Mouse (Mus musculus): Measurements from ENCODE around the gene Selenoh. TPM values are rescaled to one million over a fixed set of nuclear protein-coding genes. Genes with fewer than 3 reads are reported as not detected.

Selenoh gene
- polyA plus RNA-seq, 1 experiment from 2014 or later, result 355 TPM

DNA sequence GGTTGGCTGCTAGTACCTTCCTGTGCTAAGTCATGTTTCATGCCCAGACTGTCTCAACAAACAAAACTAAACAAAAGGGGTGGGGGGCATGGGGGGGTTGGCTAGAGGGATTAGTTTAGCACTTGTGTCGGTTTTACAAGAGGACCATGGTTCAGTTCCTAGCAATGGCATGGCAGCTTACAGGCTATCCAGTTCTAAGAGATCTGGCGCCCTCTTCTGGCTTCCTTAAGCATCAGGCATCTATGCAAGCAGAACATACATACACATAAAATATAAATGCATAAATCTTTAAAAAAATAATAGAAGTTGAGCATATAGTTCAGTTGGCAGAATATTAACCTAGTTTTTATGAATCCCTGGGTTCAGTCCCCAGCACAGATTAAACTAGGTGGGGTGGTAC, 7.7 kb downstream of the Selenoh start:
- no peaks in the 10 kb centered on the region for H3K4me1 ChIP-seq
- peaks cover 8% of the 10 kb centered on the region; the same call in 1 of the 2 replicates for H3K36me3 ChIP-seq
- no peak overlapping the region for H3K4me2 ChIP-seq
- no peak overlapping the region for H3K4me3 ChIP-seq (replicated peaks)
- H3K9ac ChIP-seq, result no peak overlapping the region
- no peaks in the 10 kb centered on the region for H3K9me3 ChIP-seq (replicated peaks)
- ATAC-seq (replicated peaks; ENCODE audit: low FRiP score), result 0 out of 2 replicates have a peak, but pooled peaks have one; percentile 26
- 28% methylated on average over 2 of the region's 2 CpGs for WGBS
- H3K27me3 ChIP-seq, result no peaks in the 10 kb centered on the region
- H3K27ac ChIP-seq, result no peak overlapping the region

DNA sequence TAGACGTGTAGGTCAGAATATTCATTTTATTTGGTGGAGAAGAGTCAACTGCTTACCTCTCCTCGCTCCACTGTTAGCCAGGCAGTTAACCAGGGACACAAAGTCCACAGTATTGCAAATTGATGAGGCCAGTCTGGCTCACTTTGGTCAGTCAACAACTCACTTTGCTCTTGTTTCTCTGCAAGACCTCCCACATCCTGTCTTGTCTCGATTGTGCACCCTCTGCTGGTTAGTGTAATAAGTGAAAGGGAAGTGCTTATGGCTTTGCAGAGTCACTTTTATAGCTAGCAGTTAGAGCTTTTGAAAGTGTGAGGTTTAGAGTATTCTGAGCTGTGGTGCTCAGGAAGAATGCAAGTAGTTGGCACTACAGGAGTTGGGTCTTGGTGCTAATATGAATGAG, 10.3 kb downstream of the Selenoh start:
- WGBS, result 67% methylated on average over 3 of the region's 3 CpGs
- H3K27me3 ChIP-seq, result no peaks in the 10 kb centered on the region
- H3K9ac ChIP-seq, result no peak overlapping the region
- no peaks in the 10 kb centered on the region for H3K36me3 ChIP-seq
- no peak overlapping the region for H3K27ac ChIP-seq
- H3K4me3 ChIP-seq (replicated peaks), result no peak overlapping the region
- H3K9me3 ChIP-seq (replicated peaks), result no peaks in the 10 kb centered on the region
- ATAC-seq (replicated peaks; ENCODE audit: low FRiP score), result no peak; the same call in 1 of the 2 replicates
- no peaks in the 10 kb centered on the region for H3K4me1 ChIP-seq
- H3K4me2 ChIP-seq, result no peak overlapping the region

DNA sequence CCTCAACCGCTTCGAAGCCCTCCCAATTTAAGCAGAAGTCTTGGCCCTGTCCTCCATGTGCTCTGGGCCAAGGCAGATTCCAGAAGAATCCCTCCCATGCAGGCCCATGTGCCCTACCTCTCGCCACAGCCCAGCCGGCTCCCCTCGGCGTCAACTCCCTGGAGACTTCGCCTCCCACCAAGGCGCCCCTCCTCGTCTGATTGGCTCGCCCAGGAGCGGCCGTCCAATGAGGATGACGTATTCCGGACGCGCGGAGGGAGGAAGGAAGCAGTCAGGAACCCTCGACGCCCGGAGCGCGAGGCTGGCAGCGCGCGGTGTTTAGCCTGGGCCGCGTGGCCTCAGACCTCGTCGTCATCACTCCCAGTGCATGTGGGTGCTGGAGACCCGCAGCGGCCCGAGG, 11.8 kb downstream of the Selenoh start, which contains the start of gene Btbd18:
Gene Btbd18 (plus strand): TSS at position 274 of the 400 bp plus-strand sequence.
- Histone ChIP-seq H3K4me1 (no peaks in the 10 kb centered on the region), H3K4me2 (no peak within 1 kb of the TSS), H3K36me3 (no peaks in the 10 kb centered on the region), H3K9me3 (replicated peaks) (no peaks in the 10 kb centered on the region), H3K27me3 (no peaks in the 10 kb centered on the region), H3K27ac (no peak within 1 kb of the TSS), H3K9ac (no peak within 1 kb of the TSS), H3K4me3 (replicated peaks) (no peak within 1 kb of the TSS)
- no peak for ATAC-seq (replicated peaks; ENCODE audit: low FRiP score)
- whole genome bisulfite sequencing, result 90% methylated on average over 32 of the region's 32 CpGs

DNA sequence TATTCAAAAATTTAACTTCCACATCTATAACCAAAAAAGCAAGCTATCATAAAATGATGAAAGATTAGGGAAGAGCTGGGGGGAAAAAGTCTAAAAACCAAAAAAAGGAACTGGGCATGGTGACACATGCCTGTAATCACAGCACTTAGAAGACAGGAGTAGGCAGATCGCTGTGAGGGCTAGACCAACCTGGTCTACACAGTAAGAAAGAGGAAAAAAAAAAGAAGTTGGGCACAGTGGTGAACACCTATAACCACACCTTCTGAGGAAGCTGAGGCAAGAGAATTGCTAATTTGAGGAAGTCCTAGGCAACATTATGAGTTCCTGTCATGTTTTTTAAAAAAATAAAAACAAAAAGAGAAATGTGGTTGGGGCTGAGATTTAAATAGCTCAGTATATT, 14.7 kb downstream of the Selenoh start:
- WGBS, result 76% methylated on average over 1 of the region's 1 CpGs

DNA sequence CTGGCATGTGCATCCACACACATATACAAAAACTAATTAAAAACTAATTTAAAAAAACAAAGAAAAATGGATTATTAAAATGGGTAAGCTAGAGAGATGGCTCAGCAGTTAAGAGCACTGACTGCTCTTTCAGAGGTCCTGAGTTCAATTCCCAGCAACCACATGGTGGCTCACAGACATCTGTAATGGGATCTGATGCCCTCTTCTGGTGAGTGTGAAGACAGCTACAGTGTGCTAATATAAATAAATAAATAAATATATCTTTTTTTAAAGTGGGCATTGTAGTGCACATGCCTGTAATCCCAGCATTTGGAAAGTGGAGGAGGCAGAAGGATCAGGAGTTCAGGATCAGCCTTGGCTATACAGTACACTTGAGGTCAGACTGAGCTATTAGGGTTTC, 17.2 kb downstream of the Selenoh start:
- Histone ChIP-seq H3K27me3 (no peaks in the 10 kb centered on the region), H3K36me3 (no peaks in the 10 kb centered on the region), H3K9ac (no peak overlapping the region), H3K9me3 (replicated peaks) (no peaks in the 10 kb centered on the region), H3K4me1 (peaks cover 6% of the 10 kb centered on the region; the same call in 1 of the 2 replicates), H3K4me3 (replicated peaks) (no peak overlapping the region), H3K27ac (no peak overlapping the region), H3K4me2 (no peak overlapping the region)
- ATAC-seq (replicated peaks; ENCODE audit: low FRiP score), result no peak

More for the DNA sequence above, 14.7 kb downstream of the Selenoh start:
- Histone ChIP-seq H3K4me2 (no peak overlapping the region), H3K9ac (no peak overlapping the region), H3K9me3 (replicated peaks) (no peaks in the 10 kb centered on the region), H3K27ac (no peak overlapping the region), H3K4me1 (peaks cover 6% of the 10 kb centered on the region; the same call in 1 of the 2 replicates), H3K27me3 (no peaks in the 10 kb centered on the region), H3K36me3 (no peaks in the 10 kb centered on the region), H3K4me3 (replicated peaks) (no peak overlapping the region)
- ATAC-seq (replicated peaks; ENCODE audit: low FRiP score), result no peak

DNA sequence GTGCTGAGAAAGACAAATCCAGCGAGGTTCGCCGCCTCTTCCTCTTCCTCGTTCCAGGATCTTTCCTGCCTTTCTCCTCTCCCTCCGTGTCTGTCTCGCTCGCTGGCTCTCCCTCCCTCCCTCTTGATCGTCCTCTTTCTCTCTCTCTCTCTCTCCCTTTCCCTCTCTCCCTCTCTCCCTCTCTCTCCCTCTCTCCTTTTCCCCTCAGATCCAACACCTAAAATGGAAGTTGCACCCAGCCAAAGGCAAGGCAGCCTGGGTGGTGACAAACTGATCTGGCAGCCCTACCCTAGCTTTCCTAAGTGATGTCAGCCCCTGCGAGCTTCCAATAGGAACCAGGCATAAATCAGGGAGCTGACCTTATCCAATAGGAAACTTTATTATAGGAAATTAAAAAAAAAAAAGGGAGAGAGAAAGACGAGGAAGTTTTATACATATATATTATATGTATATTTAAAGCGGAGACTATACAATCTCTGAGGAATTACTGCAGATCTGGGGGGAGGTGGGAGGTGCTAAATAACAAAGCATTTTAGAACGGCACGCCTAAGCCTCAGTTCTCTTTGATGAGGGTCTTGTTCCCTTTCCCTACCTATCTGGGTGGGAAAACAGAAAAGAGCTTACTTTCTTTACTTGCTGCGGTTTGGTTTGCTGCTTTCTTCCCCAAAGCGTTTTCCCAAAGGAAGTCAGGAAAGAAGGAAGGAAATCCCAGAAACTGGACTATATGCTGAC, 19.9 kb downstream of the Selenoh start, which contains the start of gene Ctnnd1:
Gene Ctnnd1 (minus strand): TSS at position 302 of the 732 bp plus-strand sequence.
- Histone ChIP-seq H3K27ac (peak within 1 kb of the TSS; percentile 99), H3K36me3 (0 out of 2 replicates have a peak, but pooled peaks cover 2% of the 10 kb centered on the region), H3K27me3 (no peaks in the 10 kb centered on the region), H3K9ac (peak within 1 kb of the TSS; percentile 90), H3K4me1 (peaks cover 16% of the 10 kb centered on the region), H3K9me3 (replicated peaks) (no peaks in the 10 kb centered on the region), H3K4me3 (replicated peaks) (peak within 1 kb of the TSS; percentile 75), H3K4me2 (peak within 1 kb of the TSS; percentile 65)
- 0% methylated on average over 15 of the region's 15 CpGs for WGBS
- peak; percentile 98 for ATAC-seq (replicated peaks; ENCODE audit: low FRiP score)

DNA sequence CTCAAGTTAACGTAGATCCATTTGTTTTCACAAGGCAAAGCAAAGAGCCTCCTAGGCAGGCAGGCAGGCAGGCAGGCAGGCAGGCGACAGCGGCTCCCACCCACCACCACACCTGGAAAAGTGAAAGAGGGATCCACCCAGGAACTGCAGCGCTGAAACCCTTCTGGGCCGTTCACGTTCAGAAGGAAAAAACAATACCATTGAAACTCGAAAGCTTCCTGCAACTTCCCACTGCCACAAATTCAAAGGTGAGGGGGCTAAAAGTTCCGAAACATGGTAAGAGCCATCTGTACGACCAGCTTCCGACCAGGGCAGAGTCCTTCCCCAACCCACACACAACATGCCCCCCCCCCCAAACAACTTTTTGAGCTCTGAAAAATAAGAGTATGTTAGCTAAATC, 20.9 kb downstream of the Selenoh start:
- peak overlapping the region; percentile 65 for H3K4me2 ChIP-seq
- H3K27me3 ChIP-seq, result no peaks in the 10 kb centered on the region
- 0 out of 2 replicates have a peak, but pooled peaks cover 2% of the 10 kb centered on the region for H3K36me3 ChIP-seq
- ATAC-seq (replicated peaks; ENCODE audit: low FRiP score), result no peak
- H3K4me3 ChIP-seq (replicated peaks), result peak overlapping the region; percentile 75
- H3K9ac ChIP-seq, result peak overlapping the region; percentile 90
- peaks cover 16% of the 10 kb centered on the region for H3K4me1 ChIP-seq
- WGBS, result under 1% methylated on average over 10 of the region's 10 CpGs
- no peaks in the 10 kb centered on the region for H3K9me3 ChIP-seq (replicated peaks)
- H3K27ac ChIP-seq, result peak overlapping the region; percentile 99

DNA sequence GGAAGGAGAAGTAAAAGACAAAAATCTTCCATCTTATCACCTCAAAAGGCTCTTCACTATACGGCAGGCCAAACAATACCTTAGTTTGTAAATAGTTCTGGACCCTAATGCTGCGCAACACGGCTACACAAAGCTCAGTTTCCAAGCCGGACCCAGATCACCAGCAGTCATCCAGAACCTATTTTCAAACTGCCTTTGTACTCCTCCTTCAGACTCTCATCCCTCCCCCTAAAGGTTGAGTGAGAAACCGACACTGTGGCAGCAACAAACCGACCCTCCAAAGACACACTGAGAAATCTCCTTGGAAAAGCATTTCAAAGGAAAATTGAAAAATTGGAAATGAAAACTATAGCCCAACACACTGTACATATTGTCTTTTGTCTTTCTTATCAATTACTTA, 22.2 kb downstream of the Selenoh start:
- peaks cover 22% of the 10 kb centered on the region for H3K4me1 ChIP-seq
- H3K9me3 ChIP-seq (replicated peaks), result no peaks in the 10 kb centered on the region
- no peaks in the 10 kb centered on the region for H3K27me3 ChIP-seq
- peak overlapping the region; percentile 37; the same call in 1 of the 2 replicates for H3K9ac ChIP-seq
- H3K4me2 ChIP-seq, result peak overlapping the region; percentile 65
- 0 out of 2 replicates have a peak, but pooled peaks have one; percentile 24 for ATAC-seq (replicated peaks; ENCODE audit: low FRiP score)
- WGBS, result 22% methylated on average over 6 of the region's 6 CpGs
- H3K36me3 ChIP-seq, result 0 out of 2 replicates have a peak, but pooled peaks cover 2% of the 10 kb centered on the region
- H3K27ac ChIP-seq, result no peak overlapping the region; the same call in 1 of the 2 replicates
- peak overlapping the region; percentile 75 for H3K4me3 ChIP-seq (replicated peaks)

DNA sequence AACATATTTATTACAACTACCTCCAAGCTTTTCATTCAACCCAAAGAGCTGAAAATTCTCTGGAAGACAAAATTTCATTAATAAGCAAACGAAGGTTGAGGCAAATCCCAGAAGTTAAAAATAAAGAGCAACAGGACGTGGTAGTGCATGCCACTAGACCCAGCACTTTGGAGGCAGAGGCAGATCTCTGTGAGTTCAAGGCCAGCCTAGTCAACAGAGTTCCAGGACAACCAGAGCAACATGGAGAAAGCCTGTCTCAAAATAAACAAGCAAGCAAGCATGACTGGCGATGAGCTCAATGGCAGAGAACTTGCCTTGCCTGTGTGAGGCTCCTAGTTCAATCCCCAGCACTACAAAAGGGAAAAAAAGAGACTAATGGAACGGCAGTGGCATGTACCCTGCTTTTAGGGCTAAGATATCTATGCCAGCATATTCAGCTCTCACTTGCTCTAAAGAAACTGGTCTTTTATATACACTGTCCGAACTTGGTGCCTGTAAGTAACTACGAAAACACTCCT, 23.5 kb downstream of the Selenoh start:
- Histone ChIP-seq H3K9ac (no peak overlapping the region), H3K4me3 (replicated peaks) (0 out of 2 replicates have a peak overlapping the region, but pooled peaks have one; percentile 75), H3K4me1 (peaks cover 22% of the 10 kb centered on the region), H3K36me3 (0 out of 2 replicates have a peak, but pooled peaks cover 3% of the 10 kb centered on the region), H3K27ac (no peak overlapping the region), H3K9me3 (replicated peaks) (no peaks in the 10 kb centered on the region), H3K27me3 (no peaks in the 10 kb centered on the region), H3K4me2 (peak overlapping the region; percentile 3; the same call in 1 of the 2 replicates)
- ATAC-seq (replicated peaks; ENCODE audit: low FRiP score), result no peak
- 92% methylated on average over 6 of the region's 6 CpGs for WGBS

DNA sequence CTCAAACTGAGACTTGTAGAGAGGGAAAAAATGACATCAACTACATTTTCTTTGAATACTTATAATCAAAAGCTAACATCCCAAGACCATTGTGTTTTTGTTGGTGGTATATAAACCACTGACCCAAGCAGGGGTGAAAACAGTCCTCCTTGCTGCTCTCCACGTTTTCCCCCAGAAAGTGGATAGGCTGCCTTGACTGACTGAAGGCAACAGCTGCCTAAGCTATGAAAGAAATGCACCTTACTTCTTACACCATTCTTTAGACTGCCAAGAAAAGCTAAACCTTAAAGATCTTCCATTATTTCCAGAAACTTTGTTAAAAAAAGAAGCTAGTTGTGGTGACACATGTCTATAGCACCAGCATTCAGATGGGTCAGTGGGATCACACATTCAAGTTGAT, 24.4 kb downstream of the Selenoh start:
- ATAC-seq (replicated peaks; ENCODE audit: low FRiP score), result no peak
- H3K27ac ChIP-seq, result no peak overlapping the region
- no peak overlapping the region for H3K4me3 ChIP-seq (replicated peaks)
- peaks cover 16% of the 10 kb centered on the region for H3K4me1 ChIP-seq
- no peaks in the 10 kb centered on the region for H3K9me3 ChIP-seq (replicated peaks)
- 57% methylated on average over 1 of the region's 1 CpGs for WGBS
- no peak overlapping the region for H3K9ac ChIP-seq
- 0 out of 2 replicates have a peak, but pooled peaks cover 8% of the 10 kb centered on the region for H3K36me3 ChIP-seq
- H3K4me2 ChIP-seq, result no peak overlapping the region
- no peaks in the 10 kb centered on the region for H3K27me3 ChIP-seq

DNA sequence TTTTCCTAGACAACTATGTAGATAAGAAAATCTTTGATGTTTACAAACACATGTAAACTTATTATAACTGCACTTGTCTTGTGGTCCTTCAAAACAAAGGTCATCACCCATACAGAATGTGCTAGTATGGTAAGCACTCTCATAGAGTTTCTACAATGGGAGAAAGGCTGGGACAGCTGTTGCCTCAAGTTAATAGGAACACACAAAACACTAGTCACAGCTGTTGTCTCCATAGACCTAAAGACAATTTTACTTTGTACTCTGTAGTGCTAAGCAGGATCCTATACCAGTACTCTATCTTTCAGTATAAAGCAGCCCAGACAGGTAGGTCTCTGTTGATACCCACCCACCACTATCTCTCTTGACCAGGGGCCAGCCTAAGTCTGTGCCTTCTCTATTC, 29.7 kb downstream of the Selenoh start:
- H3K4me1 ChIP-seq, result peaks cover 49% of the 10 kb centered on the region
- no peak for ATAC-seq (replicated peaks; ENCODE audit: low FRiP score)

More for the DNA sequence above, 29.7 kb downstream of the Selenoh start:
- Histone ChIP-seq H3K4me2 (no peak overlapping the region), H3K27me3 (no peaks in the 10 kb centered on the region), H3K36me3 (peaks cover 6% of the 10 kb centered on the region; the same call in 1 of the 2 replicates), H3K4me3 (replicated peaks) (no peak overlapping the region), H3K9me3 (replicated peaks) (no peaks in the 10 kb centered on the region), H3K27ac (no peak overlapping the region), H3K9ac (no peak overlapping the region)

Data from kidney, embryonic 15.5 days (tissue).